Mouse (Mus musculus) lung, postnatal 0 days (tissue): ENCODE measurements around the gene P3h3.

ENCODE experiments used
- CTCF ChIP-seq: IDR thresholded peaks from 2 replicates; pipeline ENCODE4 v1.5.1; 2016; ENCODE audit warnings: antibody characterized with exemption, mild to moderate bottlenecking
- EP300 ChIP-seq: IDR thresholded peaks from 2 replicates; pipeline ENCODE4 v1.6.1; 2016; ENCODE audit warnings: antibody characterized with exemption, mild to moderate bottlenecking, control low read depth

DNA sequence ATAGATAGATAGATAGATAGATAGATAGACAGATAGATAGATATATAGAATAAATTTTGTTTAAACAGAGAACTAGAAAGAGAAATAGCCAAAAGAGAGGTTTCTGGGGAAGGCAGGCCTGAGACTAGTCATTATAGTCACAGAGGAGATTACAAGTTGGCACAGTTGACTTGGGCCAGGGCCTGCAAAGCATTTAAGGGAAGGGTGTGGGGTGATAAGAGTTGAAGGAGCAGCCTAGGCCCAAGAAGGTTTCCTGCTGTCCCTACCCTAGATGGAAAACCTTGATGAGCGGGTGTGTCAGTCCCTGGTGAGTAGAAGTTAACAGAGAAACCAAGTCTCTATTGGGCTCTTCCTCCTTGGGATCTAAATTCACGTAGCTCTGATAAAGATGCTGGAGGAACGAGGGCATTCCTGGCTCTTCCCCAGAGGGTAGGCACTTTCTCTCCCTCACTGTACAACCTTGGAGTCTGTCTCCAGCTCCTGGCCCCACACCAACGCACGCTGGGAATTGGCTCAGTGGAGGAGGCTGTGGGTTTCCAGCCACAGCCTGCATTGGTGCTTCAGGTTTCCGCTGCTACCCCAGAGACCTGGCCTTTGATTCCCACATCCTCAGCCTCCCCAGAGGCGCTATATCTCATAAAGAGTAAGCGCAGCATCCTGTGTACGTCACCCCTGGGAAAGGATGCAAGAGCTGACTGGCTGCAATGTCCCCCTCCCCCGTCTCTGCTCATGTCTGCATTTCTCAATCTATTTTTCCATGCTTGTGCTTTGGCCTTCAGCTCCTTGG, 27.4 kb upstream of the P3h3 start:
- TF ChIP-seq CTCF, result no peak
- no peak for TF ChIP-seq EP300
